33 mouse cellular contexts compared by ENCODE assay signal in genomic region chr9:55102186-55102835, GRCm38 (mm10). TPM values are rescaled to one million over a fixed set of nuclear protein-coding genes. Genes with fewer than 3 reads are reported as not detected.
DNase-seq lines count a peak whose midpoint lies in the region; ATAC-seq lines count a peak whose summit lies in the region.
"Had no signal": no experiment of that assay in that cellular context is flagged by ENCODE, and none has a peak within 500 bp of the region (broad histone marks: within the 10 kb centered on the region; RNA-seq: fewer than 3 reads in every experiment).

No protein-coding gene starts in this region.

- peak; percentile 22 for DNase-seq in T-cell, adult 2 months (ENCODE audit: low spot score)
- DNase-seq in thymus, postnatal 0 days (ENCODE audit: low spot score) = peak; percentile 73
- peak; percentile 46 for DNase-seq in thymus, postnatal 4 days
- no peak for DNase-seq in gastrocnemius, postnatal 36 days
- no peak for DNase-seq in layer of hippocampus, postnatal 25 days (ENCODE audit: extremely low spot score in 1 of 2, low spot score in 1 of 2)
- DNase-seq: adrenal gland, adult 2 months; cerebellum, adult 9-10 months; embryo, embryonic 11 days; gastrocnemius, adult 2 months; heart, adult 2 months; heart, postnatal 14 days; kidney, adult 18-20 months; kidney, postnatal 25 days; spleen, adult 18-20 months had no signal

- intact Hi-C loops in gastrocnemius, postnatal 36 days (cut with DNase I) = no loop called here

- 76% methylated on average over 8 of the region's 8 CpGs for WGBS in heart, embryonic 16.5 days
- WGBS in heart, embryonic 11.5 days (ENCODE audit: insufficient replicate concordance) = 78% methylated on average over 8 of the region's 8 CpGs
- 93% methylated on average over 8 of the region's 8 CpGs for WGBS in forebrain, embryonic 12.5 days

- no peak overlapping the region for H3K4me2 ChIP-seq in heart, embryonic 16.5 days (ENCODE audit: low read depth, low read length)
- H3K4me2 ChIP-seq in heart, embryonic 11.5 days = no peak overlapping the region
- H3K4me2 ChIP-seq in forebrain, embryonic 12.5 days = no peak overlapping the region
- H3K4me2 ChIP-seq: embryonic facial prominence, embryonic 12.5 days; heart, embryonic 13.5 days; hindbrain, embryonic 15.5 days; kidney, embryonic 15.5 days; limb, embryonic 15.5 days; liver, embryonic 15.5 days; lung, embryonic 15.5 days; midbrain, embryonic 15.5 days; neural tube, embryonic 15.5 days had no signal

- no peaks in the 10 kb centered on the region for H3K36me3 ChIP-seq in heart, embryonic 16.5 days (ENCODE audit: control insufficient read depth, insufficient read depth)
- no peaks in the 10 kb centered on the region for H3K36me3 ChIP-seq in heart, embryonic 11.5 days (ENCODE audit: control insufficient read depth, insufficient read depth, low read length)
- no peaks in the 10 kb centered on the region for H3K36me3 ChIP-seq in forebrain, embryonic 12.5 days (replicated peaks)
- H3K36me3 ChIP-seq: embryonic facial prominence, embryonic 12.5 days; heart, embryonic 13.5 days; hindbrain, embryonic 10.5 days; hindbrain, embryonic 15.5 days; kidney, embryonic 15.5 days; limb, embryonic 10.5 days; limb, embryonic 15.5 days; liver, embryonic 15.5 days; lung, embryonic 15.5 days; midbrain, embryonic 10.5 days; midbrain, embryonic 15.5 days; neural tube, embryonic 15.5 days had no signal

- no peak overlapping the region for H3K9ac ChIP-seq in heart, embryonic 16.5 days (ENCODE audit: low read length)
- H3K9ac ChIP-seq in heart, embryonic 11.5 days (ENCODE audit: low read depth, low read length) = no peak overlapping the region
- no peak overlapping the region for H3K9ac ChIP-seq in forebrain, embryonic 12.5 days
- H3K9ac ChIP-seq: embryonic facial prominence, embryonic 12.5 days; heart, embryonic 13.5 days; hindbrain, embryonic 15.5 days; kidney, embryonic 15.5 days; limb, embryonic 15.5 days; liver, embryonic 15.5 days; lung, embryonic 15.5 days; midbrain, embryonic 15.5 days; neural tube, embryonic 15.5 days had no signal

- H3K4me3 ChIP-seq in heart, embryonic 16.5 days (ENCODE audit: low read length) = no peak overlapping the region
- no peak overlapping the region for H3K4me3 ChIP-seq in heart, embryonic 11.5 days (ENCODE audit: low read depth, low read length)
- H3K4me3 ChIP-seq in forebrain, embryonic 12.5 days (replicated peaks) = no peak overlapping the region
- H3K4me3 ChIP-seq: embryonic facial prominence, embryonic 12.5 days; gastrocnemius, adult 2 months; heart, adult 2 months; heart, embryonic 13.5 days; hindbrain, embryonic 10.5 days; hindbrain, embryonic 15.5 days; kidney, embryonic 15.5 days; limb, embryonic 10.5 days; limb, embryonic 15.5 days; liver, embryonic 15.5 days; lung, embryonic 15.5 days; midbrain, embryonic 10.5 days; midbrain, embryonic 15.5 days; neural tube, embryonic 15.5 days had no signal

- H3K4me1 ChIP-seq in heart, embryonic 16.5 days (ENCODE audit: control insufficient read depth, insufficient read depth, low read length) = no peaks in the 10 kb centered on the region
- no peaks in the 10 kb centered on the region for H3K4me1 ChIP-seq in heart, embryonic 11.5 days (ENCODE audit: control insufficient read depth, insufficient read depth, low read length)
- H3K4me1 ChIP-seq in forebrain, embryonic 12.5 days = no peaks in the 10 kb centered on the region
- H3K4me1 ChIP-seq: embryonic facial prominence, embryonic 12.5 days; heart, embryonic 13.5 days; hindbrain, embryonic 15.5 days; kidney, embryonic 15.5 days; limb, embryonic 15.5 days; liver, embryonic 15.5 days; lung, embryonic 15.5 days; midbrain, embryonic 10.5 days; midbrain, embryonic 15.5 days; neural tube, embryonic 15.5 days had no signal

- ATAC-seq in heart, embryonic 16.5 days (replicated peaks; ENCODE audit: extremely low read depth, insufficient read depth, low FRiP score) = peak; percentile 45; the same call in 1 of the 2 replicates
- ATAC-seq in heart, embryonic 11.5 days (replicated peaks; ENCODE audit: insufficient number of reproducible peaks, low FRiP score, low TSS enrichment) = no peak
- no peak for ATAC-seq in forebrain, embryonic 12.5 days (ENCODE audit: low FRiP score)
- ATAC-seq: activated CD4-positive, CD25-positive, alpha-beta regulatory T cell, adult 4 months; forebrain, embryonic 16.5 days; midbrain, embryonic 15.5 days; Patski had no signal

- no peak overlapping the region for H3K27ac ChIP-seq in heart, embryonic 16.5 days (ENCODE audit: low read length)
- H3K27ac ChIP-seq in heart, embryonic 11.5 days (ENCODE audit: low read depth, low read length) = no peak overlapping the region
- no peak overlapping the region for H3K27ac ChIP-seq in forebrain, embryonic 12.5 days
- H3K27ac ChIP-seq: embryonic facial prominence, embryonic 12.5 days; gastrocnemius, adult 2 months; heart, adult 2 months; heart, embryonic 13.5 days; hindbrain, embryonic 10.5 days; hindbrain, embryonic 15.5 days; kidney, embryonic 15.5 days; limb, embryonic 10.5 days; limb, embryonic 15.5 days; liver, embryonic 15.5 days; lung, embryonic 15.5 days; midbrain, embryonic 10.5 days; midbrain, embryonic 15.5 days; neural tube, embryonic 15.5 days had no signal

- H3K9me3 ChIP-seq in heart, embryonic 16.5 days (replicated peaks; ENCODE audit: control insufficient read depth, low read length) = no peaks in the 10 kb centered on the region
- no peaks in the 10 kb centered on the region for H3K9me3 ChIP-seq in heart, embryonic 11.5 days (replicated peaks; ENCODE audit: control insufficient read depth, low read length)
- no peaks in the 10 kb centered on the region for H3K9me3 ChIP-seq in forebrain, embryonic 12.5 days
- H3K9me3 ChIP-seq: hindbrain, embryonic 15.5 days; limb, embryonic 10.5 days; limb, embryonic 15.5 days; liver, embryonic 15.5 days; lung, embryonic 15.5 days; midbrain, embryonic 15.5 days; neural tube, embryonic 15.5 days had no signal

- H3K27me3 ChIP-seq in heart, embryonic 16.5 days (ENCODE audit: control insufficient read depth, insufficient read depth, low read length) = no peaks in the 10 kb centered on the region
- no peaks in the 10 kb centered on the region for H3K27me3 ChIP-seq in heart, embryonic 11.5 days (ENCODE audit: control insufficient read depth, insufficient read depth, low read length)
- no peaks in the 10 kb centered on the region for H3K27me3 ChIP-seq in forebrain, embryonic 12.5 days
- H3K27me3 ChIP-seq: embryonic facial prominence, embryonic 12.5 days; heart, embryonic 13.5 days; hindbrain, embryonic 15.5 days; limb, embryonic 15.5 days; liver, embryonic 15.5 days; lung, embryonic 15.5 days; midbrain, embryonic 15.5 days; neural tube, embryonic 15.5 days; Patski had no signal

RNA-seq across cellular contexts. Expression of gene Ube2q2, which starts 46.3 kb away (rescaled TPM):
- 21.2 and 28.8 TPM in 2 replicates for polyA plus RNA-seq in heart, embryonic 16.5 days (2015; fragmentation: Nextera tagmentation; extraction: Ambion mirVana)
- 29.1 and 34.3 TPM in 2 replicates for polyA plus RNA-seq in heart, embryonic 11.5 days (2014; fragmentation: Nextera tagmentation; extraction: Ambion mirVana)
- 23.9 and 24.0 TPM in 2 replicates for polyA plus RNA-seq in thymus, postnatal 0 days (2015; fragmentation: Nextera tagmentation; extraction: Ambion mirVana)
- total RNA-seq in gastrocnemius, postnatal 36 days (2021) = 10 to 100 TPM; 30.2 to 33.4 TPM
- 44.8 and 46.5 TPM in 2 replicates for polyA plus RNA-seq in forebrain, embryonic 12.5 days (2016; fragmentation: Nextera tagmentation; extraction: Ambion mirVana)
- 10 to 100 TPM; 56.0 to 57.2 TPM for total RNA-seq in layer of hippocampus, postnatal 25 days (2021)

RNA-seq across cellular contexts. Expression of gene Chrnb4, which starts 53.7 kb away (rescaled TPM):
- polyA plus RNA-seq in heart, embryonic 16.5 days (2015; fragmentation: Nextera tagmentation; extraction: Ambion mirVana) = 0.11 and 0.29 TPM in 2 replicates
- polyA plus RNA-seq in heart, embryonic 11.5 days (2014; fragmentation: Nextera tagmentation; extraction: Ambion mirVana) = 0.40 and 0.70 TPM in 2 replicates
- polyA plus RNA-seq in thymus, postnatal 0 days (2015; fragmentation: Nextera tagmentation; extraction: Ambion mirVana) = 0.07 and 0.09 TPM in 2 replicates
- under 1 TPM in 1 of 2 experiments, not detected in 1; 0.08 TPM for total RNA-seq in gastrocnemius, postnatal 36 days (2021)
- 1.2 TPM in 2 replicates for polyA plus RNA-seq in forebrain, embryonic 12.5 days (2016; fragmentation: Nextera tagmentation; extraction: Ambion mirVana)
- total RNA-seq in layer of hippocampus, postnatal 25 days (2021) = under 1 TPM in 1 of 2 experiments, not detected in 1; 0.20 TPM
- total RNA-seq: gastrocnemius, adult 2 months; heart, postnatal 14 days; MEL had no signal
- polyA plus RNA-seq: activated CD4-positive, CD25-positive, alpha-beta regulatory T cell, adult 4 months; liver, embryonic 15.5 days had no signal

Comparison
In these comparisons a context has a peak if more than half of its experiments do, and no peak if none do; other contexts are left out.
1. DNase-seq: peak in T-cell, adult 2 months (single experiment), thymus, postnatal 0 days (single experiment) and thymus, postnatal 4 days (single experiment); none in gastrocnemius, postnatal 36 days (0 of 2) and layer of hippocampus, postnatal 25 days (0 of 2).